Mouse (Mus musculus) forebrain, embryonic 14.5 days (tissue): ENCODE data around the gene Clic1. TPM values are rescaled to one million over a fixed set of nuclear protein-coding genes. Genes with fewer than 3 reads are reported as not detected.

Source experiments
- ATAC-seq: fragments of 200-750 bp; cut with Nextera tagmentation; 2 replicates; pipeline ENCODE4 v1.8.0; 2017; ENCODE audit warnings: mild to moderate bottlenecking, moderate library complexity
- DNase-seq: peaks from one replicate; pipeline ENCODE4 v3.0.0-alpha.2; 2015; ENCODE audit warnings: low spot score
- H3K27ac ChIP-seq: fragments of 300-500 bp; sonication (generic); 2 replicates; pipeline ENCODE4 v1.5.1; 2014; ENCODE audit warnings: low read depth, mild to moderate bottlenecking, control low read depth, low read length, moderate library complexity
- H3K27me3 ChIP-seq: fragments of 300-500 bp; sonication (generic); replicated peaks from 2 replicates; pipeline ENCODE4 v1.6.1; 2014; ENCODE audit warnings: low read length, control low read depth, mixed read lengths; ENCODE audit not compliant: control insufficient read depth, insufficient read depth
- H3K36me3 ChIP-seq: fragments of 300-500 bp; sonication (generic); 2 replicates; pipeline ENCODE4 v1.6.1; 2014; ENCODE audit warnings: low read length, control low read depth; ENCODE audit not compliant: control insufficient read depth, insufficient read depth
- H3K4me1 ChIP-seq: fragments of 300-500 bp; sonication (generic); 2 replicates; pipeline ENCODE4 v1.6.1; 2014; ENCODE audit warnings: antibody characterized with exemption, low read length, control low read depth; ENCODE audit not compliant: control insufficient read depth, insufficient read depth
- H3K4me2 ChIP-seq: fragments of 300-500 bp; sonication (generic); 2 replicates; pipeline ENCODE4 v1.6.1; 2014; ENCODE audit warnings: mild to moderate bottlenecking, control low read depth, low read length
- H3K4me3 ChIP-seq: fragments of 300-500 bp; sonication (generic); 2 replicates; pipeline ENCODE4 v1.5.1; 2014; ENCODE audit warnings: low read depth, low read length, control low read depth
- H3K9ac ChIP-seq: fragments of 300-500 bp; sonication (generic); 2 replicates; pipeline ENCODE4 v1.6.1; 2014; ENCODE audit warnings: mild to moderate bottlenecking, low read length, control low read depth, moderate library complexity
- H3K9me3 ChIP-seq: fragments of 300-500 bp; sonication (generic); replicated peaks from 2 replicates; pipeline ENCODE4 v1.6.1; 2016; ENCODE audit warnings: low read length, control low read depth, mixed read lengths; ENCODE audit not compliant: control insufficient read depth
- WGBS: fragments of 180-500 bp; shearing (Covaris S2); extraction: QIAGEN DNeasy Blood & Tissue Kit; methylation state at CpG from one replicate; pipeline ENCODE4 v1.1.7; 2014; 5-methylcytosine and 5-hydroxymethylcytosine counted together
- polyA plus RNA-seq: library from polyadenylated mRNA; unstranded; fragments of >200 nt; fragmentation: Nextera tagmentation; extraction: Ambion mirVana; gene quantifications from 2 replicates; pipeline ENCODE4 v1.2.1, GENCODE M21; 2014

The Clic1 gene
- polyA plus RNA-seq, 1 experiment from 2014 or later, result 37.3 TPM

DNA sequence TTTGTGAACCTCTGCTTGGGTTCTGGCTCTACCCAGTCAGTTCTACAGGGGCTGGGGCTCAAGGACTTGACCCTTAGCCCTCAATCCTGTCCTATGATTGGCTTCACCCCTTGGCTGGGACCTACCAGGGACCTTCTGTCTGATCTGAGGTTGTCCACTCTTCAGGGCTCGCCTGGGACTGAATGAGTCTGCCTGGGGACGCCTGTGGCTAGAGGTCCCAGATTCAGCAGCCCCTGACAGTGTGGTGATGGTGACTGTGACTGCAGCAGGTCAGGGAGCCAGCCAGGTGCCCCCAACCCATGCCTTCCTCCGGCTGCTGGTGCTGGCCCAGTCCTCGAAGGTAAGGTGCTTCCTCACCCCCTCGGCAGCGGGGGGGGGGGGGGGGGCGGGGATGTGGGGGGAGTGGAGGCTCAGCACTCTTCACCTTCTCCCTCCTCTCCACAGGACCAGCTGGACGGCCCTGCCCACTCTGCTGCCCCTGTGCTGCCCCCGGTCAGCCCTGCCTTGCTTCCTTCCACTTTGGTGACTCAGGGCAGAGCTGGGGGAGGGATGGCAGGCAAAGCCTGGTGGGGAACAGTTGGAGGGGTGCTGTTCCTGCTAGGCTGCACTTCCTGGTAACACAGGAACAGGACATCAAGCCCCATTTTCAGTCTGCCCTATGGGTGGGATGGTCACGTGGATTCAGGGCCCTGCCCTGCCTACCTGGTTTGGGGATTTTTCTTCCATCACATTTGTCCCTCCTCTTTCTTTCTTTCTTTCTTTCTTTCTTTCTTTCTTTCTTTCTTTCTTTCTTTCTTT lies 24.9 kb upstream of the Clic1 start:
- no peak for DNase-seq
- no peak overlapping the region for H3K4me3 ChIP-seq
- ATAC-seq, result no peak
- no peak overlapping the region for H3K9ac ChIP-seq
- H3K4me1 ChIP-seq, result peaks cover 14% of the 10 kb centered on the region
- H3K36me3 ChIP-seq, result no peaks in the 10 kb centered on the region
- no peak overlapping the region for H3K4me2 ChIP-seq
- H3K9me3 ChIP-seq, result no peaks in the 10 kb centered on the region
- no peaks in the 10 kb centered on the region for H3K27me3 ChIP-seq
- WGBS, result 72% methylated on average over 7 of the region's 10 CpGs
- H3K27ac ChIP-seq, result no peak overlapping the region

DNA sequence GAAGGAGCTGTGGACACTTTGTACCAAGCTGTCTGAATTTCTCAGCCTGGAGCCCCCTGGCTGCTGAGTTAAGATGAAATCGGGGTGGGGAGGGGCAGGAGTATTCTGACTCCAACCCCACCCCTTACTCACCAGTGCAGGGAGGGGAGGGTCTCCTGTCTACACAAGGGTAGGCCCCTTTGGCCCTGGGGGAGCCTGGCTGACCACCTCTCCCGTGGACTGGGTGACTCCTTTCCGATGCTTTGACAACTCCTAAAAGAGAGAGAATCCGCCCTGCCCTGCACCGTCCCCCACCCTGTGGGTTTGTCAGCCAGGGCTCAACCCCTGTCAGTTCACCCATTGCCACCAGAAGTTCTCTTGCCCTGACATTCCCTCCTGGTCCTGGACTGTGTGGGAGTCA lies 23.6 kb upstream of the Clic1 start:
- no peak for DNase-seq
- Histone ChIP-seq H3K9ac (peak overlapping the region; percentile 37; the same call in 1 of the 2 replicates), H3K4me2 (peak overlapping the region; percentile 5; the same call in 1 of the 2 replicates), H3K9me3 (no peaks in the 10 kb centered on the region), H3K4me3 (no peak overlapping the region), H3K4me1 (peaks cover 14% of the 10 kb centered on the region), H3K27ac (peak overlapping the region; percentile 80; the same call in 1 of the 2 replicates), H3K36me3 (no peaks in the 10 kb centered on the region), H3K27me3 (no peaks in the 10 kb centered on the region)
- no peak for ATAC-seq
- WGBS, result 83% methylated on average over 5 of the region's 5 CpGs

DNA sequence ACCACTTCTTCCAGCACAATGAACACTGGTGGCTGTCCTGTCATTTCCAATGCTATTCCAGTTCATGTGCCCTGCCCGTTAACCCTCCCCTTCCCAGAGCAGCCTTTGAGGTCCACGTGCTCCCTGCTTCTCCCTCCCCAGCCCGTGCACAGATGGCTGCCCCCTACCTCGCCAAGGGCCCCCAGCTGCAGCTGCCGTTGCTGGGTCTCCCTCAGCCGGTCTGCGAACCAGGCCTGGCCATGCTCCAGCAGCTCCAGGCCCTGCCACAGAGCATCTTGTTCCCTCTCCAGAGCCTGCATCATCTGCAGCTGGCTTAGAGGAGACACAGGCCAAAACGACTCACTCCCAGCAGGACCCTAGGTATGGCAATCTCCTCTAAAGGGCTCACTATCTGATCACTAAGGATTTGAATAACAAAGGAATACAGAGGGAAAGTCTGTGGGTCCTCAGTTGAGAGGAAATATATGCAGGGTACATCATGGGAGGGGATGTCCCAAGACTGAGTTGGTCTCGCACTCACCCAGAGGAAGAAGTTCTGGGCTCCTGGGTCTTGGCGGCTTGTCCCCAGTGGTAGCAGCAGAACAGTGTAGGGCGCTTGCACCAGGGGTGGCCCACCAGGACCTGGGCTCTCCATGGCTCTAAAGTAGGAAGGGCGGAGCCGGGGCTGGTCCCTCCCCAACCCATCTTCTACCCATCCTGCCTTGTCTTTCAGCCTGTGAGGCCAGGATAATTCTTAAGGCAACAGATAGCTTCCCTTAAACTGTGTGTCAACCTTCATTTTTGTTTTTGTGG lies 22.3 kb upstream of the Clic1 start, which contains the start of gene Sapcd1:
Gene Sapcd1, minus strand, starts transcription at position 740 of the 792 bp plus-strand sequence.
- ATAC-seq (peak; percentile 93), DNase-seq (peak; percentile 82)
- H3K27me3 ChIP-seq, result no peaks in the 10 kb centered on the region
- H3K9ac ChIP-seq, result peak within 1 kb of the TSS; percentile 45; the same call in 1 of the 2 replicates
- 28% methylated on average over 13 of the region's 13 CpGs for WGBS
- H3K27ac ChIP-seq, result peak within 1 kb of the TSS; percentile 80
- H3K9me3 ChIP-seq, result no peaks in the 10 kb centered on the region
- no peak within 1 kb of the TSS for H3K4me3 ChIP-seq
- peaks cover 11% of the 10 kb centered on the region for H3K4me1 ChIP-seq
- no peaks in the 10 kb centered on the region for H3K36me3 ChIP-seq
- H3K4me2 ChIP-seq, result peak within 1 kb of the TSS; percentile 16; the same call in 1 of the 2 replicates

GRCm38 (mm10) chr17:35028315-35028714 lies 21.5 kb upstream of the Clic1 start:
- ATAC-seq (no peak), DNase-seq (no peak)
- Histone ChIP-seq H3K36me3 (no peaks in the 10 kb centered on the region), H3K4me2 (no peak overlapping the region), H3K4me3 (no peak overlapping the region), H3K27ac (no peak overlapping the region), H3K9ac (no peak overlapping the region), H3K4me1 (peaks cover 11% of the 10 kb centered on the region), H3K9me3 (no peaks in the 10 kb centered on the region), H3K27me3 (no peaks in the 10 kb centered on the region)
- WGBS, result 84% methylated on average over 2 of the region's 2 CpGs

- H3K9ac ChIP-seq, result no peak overlapping the region
- peak overlapping the region; percentile 0; the same call in 1 of the 2 replicates for H3K4me2 ChIP-seq
- no peak overlapping the region for H3K27ac ChIP-seq
- WGBS, result 32% methylated on average over 19 of the region's 19 CpGs
- no peaks in the 10 kb centered on the region for H3K27me3 ChIP-seq
- H3K9me3 ChIP-seq, result no peaks in the 10 kb centered on the region
- ATAC-seq, result no peak
- DNase-seq, result no peak
- H3K4me1 ChIP-seq, result peaks cover 11% of the 10 kb centered on the region
- H3K4me3 ChIP-seq, result no peak overlapping the region
- no peaks in the 10 kb centered on the region for H3K36me3 ChIP-seq
These were observed 19.9 kb upstream of the Clic1 start for GRCm38 (mm10) chr17:35029691-35030532.

- no peak overlapping the region for H3K4me2 ChIP-seq
- H3K4me3 ChIP-seq, result no peak overlapping the region
- WGBS, result 87% methylated on average over 11 of the region's 11 CpGs
- no peaks in the 10 kb centered on the region for H3K9me3 ChIP-seq
- H3K27me3 ChIP-seq, result no peaks in the 10 kb centered on the region
- DNase-seq (no peak), ATAC-seq (no peak)
- H3K27ac ChIP-seq, result no peak overlapping the region
- H3K36me3 ChIP-seq, result no peaks in the 10 kb centered on the region
- peaks cover 8% of the 10 kb centered on the region; the same call in 1 of the 2 replicates for H3K4me1 ChIP-seq
- no peak overlapping the region for H3K9ac ChIP-seq
These were observed 18.5 kb upstream of the Clic1 start for GRCm38 (mm10) chr17:35031272-35031671.

DNA sequence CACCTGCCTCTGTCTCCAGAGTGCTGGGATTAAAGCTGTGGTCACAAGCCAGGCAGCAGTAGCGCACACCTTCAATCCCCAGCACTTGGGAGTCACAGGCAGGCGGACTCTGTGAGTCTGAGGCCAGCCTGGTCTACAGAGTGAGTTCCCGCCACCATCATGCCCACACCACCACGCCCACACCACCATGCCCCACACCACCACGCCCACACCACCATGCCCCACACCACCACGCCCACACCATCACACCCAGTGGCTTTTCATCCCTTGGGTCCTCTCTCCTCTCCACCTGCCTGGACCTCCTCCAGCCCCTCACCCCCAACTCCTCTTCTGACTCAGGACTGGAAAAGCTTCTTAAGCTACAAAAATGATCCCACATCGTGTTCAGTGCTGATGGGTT lies 17.9 kb upstream of the Clic1 start:
- H3K4me2 ChIP-seq, result no peak overlapping the region
- H3K4me1 ChIP-seq, result peaks cover 8% of the 10 kb centered on the region; the same call in 1 of the 2 replicates
- no peak for DNase-seq
- H3K27me3 ChIP-seq, result no peaks in the 10 kb centered on the region
- no peak overlapping the region for H3K4me3 ChIP-seq
- no peaks in the 10 kb centered on the region for H3K36me3 ChIP-seq
- WGBS, result 91% methylated on average over 7 of the region's 7 CpGs
- no peak overlapping the region for H3K27ac ChIP-seq
- H3K9ac ChIP-seq, result no peak overlapping the region
- H3K9me3 ChIP-seq, result no peaks in the 10 kb centered on the region
- no peak for ATAC-seq

DNA sequence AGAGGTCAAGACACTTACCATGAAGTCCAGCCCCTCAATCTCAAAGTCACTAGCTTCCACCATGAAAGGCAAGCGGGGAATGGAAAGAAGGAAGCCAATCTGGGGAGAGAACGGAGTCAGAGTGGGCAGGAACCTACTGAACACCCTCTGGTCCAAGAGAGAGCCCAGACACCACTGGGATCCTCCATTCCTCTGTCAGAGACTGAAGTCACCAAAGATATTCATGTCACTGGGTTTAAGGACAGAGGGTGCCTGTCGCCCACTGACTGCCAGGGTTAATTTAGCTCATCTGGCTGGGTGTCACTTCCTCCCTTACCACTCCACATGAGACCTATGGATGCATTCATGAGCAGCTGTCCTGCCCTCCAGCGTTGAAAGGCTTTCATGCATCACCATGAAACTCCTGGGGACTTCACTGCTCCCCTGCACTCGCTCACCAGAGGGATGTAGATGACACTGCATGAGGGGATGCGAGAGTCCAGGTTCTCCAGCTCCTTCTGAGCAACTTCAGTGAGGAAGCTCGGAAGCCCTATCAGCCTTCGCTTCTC lies 17.4 kb upstream of the Clic1 start:
- WGBS, result 79% methylated on average over 8 of the region's 8 CpGs
- Histone ChIP-seq H3K27ac (no peak overlapping the region), H3K27me3 (no peaks in the 10 kb centered on the region), H3K4me2 (no peak overlapping the region), H3K36me3 (no peaks in the 10 kb centered on the region), H3K9me3 (no peaks in the 10 kb centered on the region), H3K9ac (no peak overlapping the region), H3K4me3 (no peak overlapping the region), H3K4me1 (peaks cover 6% of the 10 kb centered on the region; the same call in 1 of the 2 replicates)
- ATAC-seq (no peak), DNase-seq (no peak)
